Mouse (Mus musculus) cerebellum, postnatal 10 days (tissue): ENCODE results near the gene Isoc2a.
A peak's percentile ranks its signal among the peaks of the same experiment; 100 is the strongest.
"Not testable (repeated sequence)": the region's sequence is repeated elsewhere in the genome, so short reads cannot be mapped to it uniquely, and the experiment has no call there.

ENCODE experiments used
- DNase-seq, 2 experiments: peaks; one replicate each; pipeline ENCODE4 v3.0.0; 2021; ENCODE audit warnings: mixed read lengths in 2 of 2

The Isoc2a gene

GRCm38 (mm10) chr7:4876753-4877221, at the start of gene Isoc2a:
Isoc2a (plus strand) TSS chr7:4877153.
- DNase-seq = peak; percentile 93 to 95

GRCm38 (mm10) chr7:4830476-4830875, 46.5 kb upstream of the Isoc2a start:
- DNase-seq = no peak

GRCm38 (mm10) chr7:4835631-4836327, 41.2 kb upstream of the Isoc2a start:
- peak in 1 of 2 experiments; percentile 38 for DNase-seq

- DNase-seq = peak; percentile 87 to 90
These were observed 40.6 kb upstream of the Isoc2a start for GRCm38 (mm10) chr7:4836351-4836792.

- DNase-seq = peak; percentile 34
These were observed 39.3 kb upstream of the Isoc2a start for GRCm38 (mm10) chr7:4837639-4838038.

GRCm38 (mm10) chr7:4842077-4842476, 34.9 kb upstream of the Isoc2a start:
- DNase-seq = no peak

GRCm38 (mm10) chr7:4842634-4843131, 34.3 kb upstream of the Isoc2a start:
- peak; percentile 24 to 31 for DNase-seq

GRCm38 (mm10) chr7:4843604-4844244, 33.2 kb upstream of the Isoc2a start:
- DNase-seq = peak; percentile 78 to 83

- no peak for DNase-seq
These were observed 32.6 kb upstream of the Isoc2a start, which contains the start of gene Shisa7 for GRCm38 (mm10) chr7:4844245-4844916. Shisa7 (minus strand) TSS chr7:4844696.

- peak; percentile 92 to 94 for DNase-seq
These were observed 32.0 kb upstream of the Isoc2a start for GRCm38 (mm10) chr7:4844917-4845309.

GRCm38 (mm10) chr7:4849372-4849771, 27.6 kb upstream of the Isoc2a start:
- no peak for DNase-seq

GRCm38 (mm10) chr7:4850621-4851314, 26.2 kb upstream of the Isoc2a start:
- no peak for DNase-seq

- no peak for DNase-seq
These were observed 25.7 kb upstream of the Isoc2a start for GRCm38 (mm10) chr7:4851315-4851688.

- no peak for DNase-seq
These were observed 23.3 kb upstream of the Isoc2a start for GRCm38 (mm10) chr7:4853613-4854012.

GRCm38 (mm10) chr7:4856508-4856907, 20.4 kb upstream of the Isoc2a start:
- no peak for DNase-seq

GRCm38 (mm10) chr7:4857321-4857720, 19.6 kb upstream of the Isoc2a start:
- peak in 1 of 2 experiments; percentile 77 for DNase-seq

GRCm38 (mm10) chr7:4859418-4859978, 17.5 kb upstream of the Isoc2a start:
- no peak for DNase-seq

GRCm38 (mm10) chr7:4860926-4861325, 16.0 kb upstream of the Isoc2a start:
- DNase-seq = not testable (repeated sequence)

- DNase-seq = peak; percentile 53 to 55
These were observed 13.9 kb upstream of the Isoc2a start for GRCm38 (mm10) chr7:4863041-4863440.

GRCm38 (mm10) chr7:4863541-4864080, 13.3 kb upstream of the Isoc2a start:
- no peak for DNase-seq

- DNase-seq = no peak
These were observed 12.7 kb upstream of the Isoc2a start for GRCm38 (mm10) chr7:4864130-4864845.
